Mouse (Mus musculus) embryonic facial prominence, embryonic 15.5 days (tissue): ENCODE measurements around the gene Sh3bp4. TPM values are rescaled to one million over a fixed set of nuclear protein-coding genes. Genes with fewer than 3 reads are reported as not detected.

Source experiments
- ATAC-seq: fragments of 200-750 bp; cut with Nextera tagmentation; 2 replicates; pipeline ENCODE4 v1.8.0; 2017; ENCODE audit warnings: low read depth, moderate TSS enrichment; ENCODE audit not compliant: insufficient number of reproducible peaks, low FRiP score, low TSS enrichment
- H3K27ac ChIP-seq: fragments of 300-500 bp; sonication (generic); replicated peaks from 2 replicates; pipeline ENCODE4 v1.5.1; 2015; ENCODE audit warnings: mild to moderate bottlenecking, inconsistent platforms
- H3K27me3 ChIP-seq: fragments of 300-500 bp; sonication (generic); 2 replicates; pipeline ENCODE4 v1.6.1; 2015; ENCODE audit warnings: inconsistent platforms
- H3K36me3 ChIP-seq: fragments of 300-500 bp; sonication (generic); 2 replicates; pipeline ENCODE4 v1.6.1; 2015; ENCODE audit warnings: mild to moderate bottlenecking, inconsistent platforms
- H3K4me1 ChIP-seq: fragments of 300-500 bp; sonication (generic); 2 replicates; pipeline ENCODE4 v1.6.1; 2015; ENCODE audit warnings: inconsistent platforms
- H3K4me2 ChIP-seq: fragments of 300-500 bp; sonication (generic); replicated peaks from 2 replicates; pipeline ENCODE4 v1.6.1; 2015; ENCODE audit warnings: mild to moderate bottlenecking, inconsistent platforms
- H3K4me3 ChIP-seq: fragments of 300-500 bp; sonication (generic); replicated peaks from 2 replicates; pipeline ENCODE4 v1.5.1; 2015; ENCODE audit warnings: mild to moderate bottlenecking, inconsistent platforms
- H3K9ac ChIP-seq: fragments of 300-500 bp; sonication (generic); 2 replicates; pipeline ENCODE4 v1.6.1; 2015; ENCODE audit warnings: inconsistent platforms
- H3K9me3 ChIP-seq: fragments of 300-500 bp; sonication (generic); replicated peaks from 2 replicates; pipeline ENCODE4 v1.6.1; 2016; ENCODE audit warnings: inconsistent platforms
- WGBS: fragments of 180-500 bp; shearing (Covaris S2); methylation state at CpG from one replicate; pipeline ENCODE4 v1.1.7; 2015; 5-methylcytosine and 5-hydroxymethylcytosine counted together
- polyA plus RNA-seq: library from polyadenylated mRNA; unstranded; fragments of >200 nt; fragmentation: Nextera tagmentation; extraction: Ambion mirVana; gene quantifications from 2 replicates; pipeline ENCODE4 v1.2.1, GENCODE M21; 2015

The Sh3bp4 gene
- polyA plus RNA-seq, 1 experiment from 2014 or later = 26.6 TPM

DNA sequence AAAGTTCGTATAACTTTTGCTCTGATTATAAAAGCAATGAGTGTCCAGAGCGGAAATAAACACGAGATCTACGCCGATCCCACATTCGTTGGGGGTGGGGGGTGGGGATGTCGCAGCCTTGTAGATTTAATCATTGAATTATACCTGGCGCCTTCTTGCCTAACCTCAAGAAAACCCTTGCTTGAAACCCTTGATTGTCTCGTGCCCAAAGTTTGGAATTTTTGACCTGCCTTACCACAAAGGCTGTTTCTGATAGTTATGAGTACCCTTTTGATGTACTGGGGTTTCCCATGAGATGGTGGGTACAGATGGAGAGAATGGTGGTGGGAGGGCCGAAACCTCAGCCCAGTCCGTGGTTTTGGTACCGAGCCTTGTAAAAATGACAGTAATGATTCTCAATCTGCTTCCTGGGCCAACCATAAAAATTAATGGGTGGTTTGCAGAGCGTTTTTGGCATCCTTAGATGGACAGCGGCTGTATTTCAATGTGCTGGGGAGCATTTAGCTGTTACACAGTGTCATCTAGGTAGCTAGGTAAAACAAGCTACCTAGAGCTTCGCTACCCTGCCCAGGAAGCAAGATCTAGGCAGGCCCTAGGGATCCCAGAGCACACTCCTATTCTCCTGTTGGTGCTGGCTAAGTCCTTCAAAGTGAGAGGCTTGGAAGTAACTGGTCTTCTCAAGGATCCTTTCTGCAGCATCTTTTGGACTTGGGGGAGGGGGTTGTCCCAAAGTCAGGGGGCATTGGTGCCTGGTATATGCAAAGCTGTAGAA is 1.3 kb downstream of the Sh3bp4 start:
- ATAC-seq = no peak
- H3K9ac ChIP-seq = peak overlapping the region; percentile 81; the same call in 1 of the 2 replicates
- no peaks in the 10 kb centered on the region for H3K9me3 ChIP-seq
- peak overlapping the region; percentile 90 for H3K27ac ChIP-seq
- peak overlapping the region; percentile 86 for H3K4me3 ChIP-seq
- peaks cover 44% of the 10 kb centered on the region for H3K4me1 ChIP-seq
- H3K4me2 ChIP-seq = peak overlapping the region; percentile 68
- WGBS = 7% methylated on average over 15 of the region's 15 CpGs
- no peaks in the 10 kb centered on the region for H3K36me3 ChIP-seq
- H3K27me3 ChIP-seq = no peaks in the 10 kb centered on the region

DNA sequence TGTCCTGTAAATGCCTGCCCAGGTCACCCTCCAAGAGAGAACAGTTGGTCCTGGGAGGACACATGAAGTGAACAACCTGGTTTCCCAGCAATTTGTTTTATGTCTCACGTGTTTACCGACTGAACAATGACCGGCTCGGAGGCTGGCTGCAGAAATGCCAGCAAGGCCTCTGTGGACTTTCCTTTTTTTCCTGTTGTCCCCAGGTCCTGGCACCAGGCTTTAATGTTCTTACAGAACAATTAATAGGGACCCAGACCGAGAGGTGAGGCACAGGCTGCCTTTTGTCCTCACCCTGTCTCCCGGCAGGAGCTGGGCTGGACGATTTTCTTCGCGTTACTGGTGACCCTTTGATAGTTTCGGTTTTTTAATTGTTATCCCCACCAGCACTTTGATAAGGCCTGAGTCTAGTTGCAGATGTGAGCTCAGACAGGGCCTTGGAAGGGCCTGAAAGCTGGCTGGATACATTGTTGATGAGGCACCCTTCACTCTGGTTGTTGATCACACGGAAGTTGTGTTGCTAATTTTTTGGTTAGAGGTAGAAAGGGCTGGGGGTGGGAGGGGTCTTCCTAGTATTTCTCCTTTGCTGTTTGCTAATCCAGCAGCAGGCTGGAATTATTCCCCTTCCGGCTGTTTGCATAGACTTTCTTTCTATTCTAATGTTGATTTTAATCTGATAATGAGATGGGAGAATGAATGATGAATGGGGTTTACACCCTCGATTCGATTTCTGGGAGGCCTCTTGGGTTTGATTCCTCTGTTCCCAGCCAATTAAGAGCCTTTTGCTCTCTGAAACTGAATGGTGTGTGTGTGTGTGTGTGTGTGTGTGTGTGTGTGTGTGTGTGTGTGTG is 2.2 kb downstream of the Sh3bp4 start:
- no peaks in the 10 kb centered on the region for H3K9me3 ChIP-seq
- 0 out of 2 replicates have a peak overlapping the region, but pooled peaks have one; percentile 81 for H3K9ac ChIP-seq
- peak overlapping the region; percentile 86 for H3K4me3 ChIP-seq
- WGBS = 26% methylated on average over 14 of the region's 14 CpGs
- no peak for ATAC-seq
- no peaks in the 10 kb centered on the region for H3K27me3 ChIP-seq
- H3K27ac ChIP-seq = peak overlapping the region; percentile 55; the same call in 1 of the 2 replicates
- peaks cover 44% of the 10 kb centered on the region for H3K4me1 ChIP-seq
- H3K4me2 ChIP-seq = peak overlapping the region; percentile 68
- H3K36me3 ChIP-seq = no peaks in the 10 kb centered on the region

DNA sequence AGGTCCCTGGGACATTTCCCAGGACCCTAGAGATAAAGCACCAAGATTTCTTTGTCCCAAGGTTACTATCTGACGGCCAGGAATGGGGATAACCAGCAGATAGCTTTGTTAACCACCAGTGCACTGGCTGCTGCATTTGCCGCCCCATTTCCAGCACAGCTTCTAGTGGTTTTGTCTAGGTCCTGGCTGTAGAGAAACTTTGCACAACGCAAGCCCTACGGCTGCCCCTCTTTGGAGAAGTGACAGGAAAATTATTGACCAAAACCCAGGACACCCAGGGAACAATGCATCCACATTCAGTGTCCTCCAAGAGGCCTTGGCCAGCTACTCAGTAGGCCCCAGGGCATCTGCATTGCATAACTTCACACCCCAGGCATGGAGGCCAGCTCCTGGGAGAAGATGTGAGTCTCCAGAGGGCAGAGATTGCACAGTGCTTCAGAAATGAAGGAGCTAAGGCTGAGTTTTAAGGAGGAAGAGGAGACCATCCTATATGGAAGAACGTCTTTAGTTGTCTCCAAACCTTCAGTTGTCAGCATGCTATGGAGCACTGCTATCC is 3.2 kb downstream of the Sh3bp4 start:
- peaks cover 44% of the 10 kb centered on the region for H3K4me1 ChIP-seq
- H3K27me3 ChIP-seq = no peaks in the 10 kb centered on the region
- no peak overlapping the region for H3K4me3 ChIP-seq
- H3K9ac ChIP-seq = no peak overlapping the region
- no peak for ATAC-seq
- WGBS = 89% methylated on average over 5 of the region's 5 CpGs
- H3K4me2 ChIP-seq = no peak overlapping the region
- H3K27ac ChIP-seq = no peak overlapping the region
- H3K9me3 ChIP-seq = no peaks in the 10 kb centered on the region
- no peaks in the 10 kb centered on the region for H3K36me3 ChIP-seq

DNA sequence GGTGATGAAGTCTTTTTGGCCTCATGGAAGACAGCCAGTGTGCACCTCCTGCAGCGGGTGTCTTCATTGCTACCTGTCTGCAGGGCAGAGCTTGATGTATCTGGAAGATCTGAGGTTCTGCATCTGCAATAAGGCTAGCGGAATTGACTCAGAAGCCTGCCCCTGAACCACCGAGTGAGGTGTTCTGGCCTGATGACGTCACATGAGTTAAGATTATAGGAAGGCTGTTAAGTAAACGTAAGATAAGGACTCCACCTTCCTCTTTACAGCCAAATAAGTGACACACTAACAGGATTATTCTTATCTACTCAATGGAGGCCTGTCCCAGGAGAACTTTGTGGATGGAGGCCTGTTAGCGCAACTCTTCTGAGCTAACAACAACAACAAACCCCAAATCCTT is 4.5 kb downstream of the Sh3bp4 start:
- no peak overlapping the region for H3K27ac ChIP-seq
- H3K36me3 ChIP-seq = no peaks in the 10 kb centered on the region
- no peaks in the 10 kb centered on the region for H3K9me3 ChIP-seq
- no peak for ATAC-seq
- peaks cover 41% of the 10 kb centered on the region for H3K4me1 ChIP-seq
- H3K27me3 ChIP-seq = no peaks in the 10 kb centered on the region
- WGBS = 53% methylated on average over 6 of the region's 6 CpGs
- no peak overlapping the region for H3K9ac ChIP-seq
- H3K4me3 ChIP-seq = no peak overlapping the region
- H3K4me2 ChIP-seq = no peak overlapping the region

DNA sequence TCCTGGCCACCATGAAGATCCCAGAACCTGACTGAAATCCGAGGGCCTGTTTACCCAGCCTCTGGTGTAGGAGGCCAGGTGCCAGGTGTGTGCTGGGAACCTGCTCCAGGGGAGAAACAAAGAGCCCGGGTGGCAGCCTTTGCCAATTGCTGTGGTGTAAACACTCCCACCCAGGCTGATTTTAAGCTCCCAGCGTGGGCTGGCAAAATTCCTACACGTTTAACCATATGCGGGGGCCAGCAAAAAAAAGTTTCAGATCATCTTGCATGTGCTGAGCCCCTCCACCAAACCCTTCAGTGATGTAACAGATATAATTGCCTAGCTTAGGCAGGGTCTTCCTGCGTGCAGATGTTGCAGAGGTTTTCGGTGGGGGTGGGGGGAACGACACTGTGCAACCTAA is 4.9 kb downstream of the Sh3bp4 start:
- H3K27ac ChIP-seq = no peak overlapping the region
- H3K36me3 ChIP-seq = no peaks in the 10 kb centered on the region
- H3K4me1 ChIP-seq = peaks cover 41% of the 10 kb centered on the region
- H3K9me3 ChIP-seq = no peaks in the 10 kb centered on the region
- no peaks in the 10 kb centered on the region for H3K27me3 ChIP-seq
- no peak for ATAC-seq
- no peak overlapping the region for H3K4me3 ChIP-seq
- H3K9ac ChIP-seq = no peak overlapping the region
- 25% methylated on average over 8 of the region's 8 CpGs for WGBS
- no peak overlapping the region for H3K4me2 ChIP-seq

DNA sequence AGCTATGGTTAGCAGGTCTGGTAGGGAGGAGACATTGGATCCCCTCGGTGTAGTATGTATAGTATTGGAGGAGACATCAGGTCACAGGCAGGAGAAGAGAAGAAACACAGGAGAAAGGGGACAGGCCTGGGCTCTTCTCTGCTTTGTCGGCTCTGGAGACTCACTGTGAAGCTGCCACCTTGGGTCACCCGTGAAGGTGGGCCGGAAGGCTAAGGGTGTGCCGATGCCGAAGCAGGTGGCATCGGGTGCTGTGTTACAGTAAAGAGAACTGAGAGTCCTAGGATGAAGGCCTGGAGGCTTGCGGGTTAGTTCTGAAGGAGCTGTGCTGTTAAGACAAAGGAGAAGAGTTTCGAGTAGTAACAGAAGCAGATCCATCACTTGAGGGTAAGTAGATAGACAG is 6.6 kb downstream of the Sh3bp4 start:
- WGBS = 80% methylated on average over 9 of the region's 9 CpGs
- Histone ChIP-seq H3K27ac (no peak overlapping the region), H3K9ac (no peak overlapping the region), H3K4me1 (peaks cover 49% of the 10 kb centered on the region), H3K27me3 (no peaks in the 10 kb centered on the region), H3K36me3 (no peaks in the 10 kb centered on the region), H3K4me2 (no peak overlapping the region), H3K9me3 (no peaks in the 10 kb centered on the region), H3K4me3 (no peak overlapping the region)
- ATAC-seq = no peak

DNA sequence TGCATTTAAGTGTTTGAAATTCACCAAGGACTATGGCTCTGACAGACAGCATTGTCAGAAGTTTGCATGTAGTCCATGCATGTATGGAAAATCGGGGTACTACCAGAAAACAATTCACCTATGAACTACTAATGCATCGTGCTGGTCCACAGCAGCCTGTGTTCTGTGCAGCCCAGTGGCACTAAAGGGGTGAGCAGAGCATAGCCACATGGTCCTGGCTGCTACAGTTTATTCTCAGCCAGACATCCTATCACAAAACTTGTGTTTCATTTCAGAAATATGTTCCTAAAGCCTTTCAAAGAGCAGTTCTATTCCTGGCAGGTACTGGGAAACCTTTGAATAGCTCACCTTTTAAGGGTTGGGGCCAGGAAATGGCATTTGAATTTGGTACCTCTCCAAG is 8.0 kb downstream of the Sh3bp4 start:
- no peak overlapping the region for H3K9ac ChIP-seq
- H3K27me3 ChIP-seq = no peaks in the 10 kb centered on the region
- 74% methylated on average over 2 of the region's 2 CpGs for WGBS
- ATAC-seq = no peak
- H3K4me1 ChIP-seq = peaks cover 43% of the 10 kb centered on the region
- no peaks in the 10 kb centered on the region for H3K9me3 ChIP-seq
- no peak overlapping the region for H3K4me2 ChIP-seq
- no peak overlapping the region for H3K4me3 ChIP-seq
- no peaks in the 10 kb centered on the region for H3K36me3 ChIP-seq
- no peak overlapping the region for H3K27ac ChIP-seq

DNA sequence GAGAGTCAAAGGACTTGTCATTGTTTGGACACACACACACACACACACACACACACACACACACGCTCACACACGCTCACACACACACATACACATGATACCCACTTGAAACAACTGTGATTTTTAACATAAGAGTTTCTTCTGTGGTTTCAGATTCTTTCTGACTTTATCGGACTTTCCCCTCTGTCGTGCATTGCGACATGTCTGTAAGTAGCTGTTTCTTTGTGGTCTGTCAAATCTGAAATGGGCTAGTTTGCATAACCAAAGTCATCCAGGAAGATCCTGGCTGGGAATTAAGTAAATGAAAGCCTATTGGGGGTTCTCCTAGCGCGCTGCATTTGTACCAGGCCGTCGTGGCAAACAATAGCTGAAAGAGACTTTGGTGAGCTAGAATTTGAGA is 8.5 kb downstream of the Sh3bp4 start:
- no peaks in the 10 kb centered on the region for H3K27me3 ChIP-seq
- WGBS = 39% methylated on average over 9 of the region's 9 CpGs
- H3K4me1 ChIP-seq = peaks cover 39% of the 10 kb centered on the region
- H3K4me3 ChIP-seq = no peak overlapping the region
- H3K9ac ChIP-seq = no peak overlapping the region
- H3K36me3 ChIP-seq = no peaks in the 10 kb centered on the region
- H3K27ac ChIP-seq = no peak overlapping the region
- no peak for ATAC-seq
- H3K4me2 ChIP-seq = no peak overlapping the region
- no peaks in the 10 kb centered on the region for H3K9me3 ChIP-seq

DNA sequence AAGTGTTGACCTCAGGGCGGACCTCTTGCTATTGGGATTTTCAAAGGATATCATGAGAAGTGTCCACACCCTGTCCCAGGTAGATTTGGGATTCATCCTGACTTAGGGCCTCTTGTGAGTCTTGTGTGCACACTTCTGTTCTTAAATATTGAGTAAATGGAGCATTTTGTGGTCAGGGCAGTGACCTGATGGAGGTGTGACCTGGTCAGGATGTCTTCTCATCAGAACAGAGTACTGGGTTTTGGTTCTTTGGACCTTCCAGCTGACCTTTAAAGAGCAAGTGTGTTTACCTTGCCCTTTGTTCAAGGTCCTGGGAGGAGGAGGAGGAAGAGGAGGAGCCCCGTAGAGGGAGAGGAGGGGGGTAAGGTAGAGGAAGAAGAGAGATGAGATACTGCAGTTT is 9.0 kb downstream of the Sh3bp4 start:
- WGBS = 62% methylated on average over 2 of the region's 2 CpGs
- H3K9me3 ChIP-seq = no peaks in the 10 kb centered on the region
- no peaks in the 10 kb centered on the region for H3K27me3 ChIP-seq
- H3K4me2 ChIP-seq = no peak overlapping the region
- peaks cover 39% of the 10 kb centered on the region for H3K4me1 ChIP-seq
- no peak overlapping the region for H3K27ac ChIP-seq
- H3K36me3 ChIP-seq = peaks cover 3% of the 10 kb centered on the region; the same call in 1 of the 2 replicates
- no peak overlapping the region for H3K9ac ChIP-seq
- H3K4me3 ChIP-seq = no peak overlapping the region
- no peak for ATAC-seq

DNA sequence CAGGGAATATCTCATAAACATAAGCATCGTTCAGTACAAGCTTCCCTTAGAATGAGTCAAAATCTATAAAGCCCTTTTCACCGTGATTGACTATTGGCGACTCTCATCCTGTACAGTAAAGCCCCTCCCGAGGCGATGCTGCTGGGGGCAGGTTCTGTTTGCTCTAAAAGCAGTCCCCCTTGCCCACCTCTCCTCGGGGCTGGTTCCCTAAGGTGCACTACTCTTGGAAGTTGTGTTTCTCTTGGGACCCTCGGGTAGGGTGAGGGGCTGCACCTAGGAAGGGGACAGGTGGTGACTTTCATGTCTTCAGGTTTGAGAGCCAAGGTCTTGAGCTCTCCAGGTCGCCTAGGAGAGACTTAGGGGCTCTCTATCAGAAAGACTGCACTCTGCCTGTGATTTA is 10.2 kb downstream of the Sh3bp4 start:
- H3K4me2 ChIP-seq = no peak overlapping the region
- no peak overlapping the region for H3K4me3 ChIP-seq
- H3K27ac ChIP-seq = no peak overlapping the region
- H3K4me1 ChIP-seq = peaks cover 29% of the 10 kb centered on the region
- no peaks in the 10 kb centered on the region for H3K27me3 ChIP-seq
- no peaks in the 10 kb centered on the region for H3K9me3 ChIP-seq
- WGBS = 74% methylated on average over 8 of the region's 8 CpGs
- no peak overlapping the region for H3K9ac ChIP-seq
- H3K36me3 ChIP-seq = peaks cover 3% of the 10 kb centered on the region; the same call in 1 of the 2 replicates
- no peak for ATAC-seq

DNA sequence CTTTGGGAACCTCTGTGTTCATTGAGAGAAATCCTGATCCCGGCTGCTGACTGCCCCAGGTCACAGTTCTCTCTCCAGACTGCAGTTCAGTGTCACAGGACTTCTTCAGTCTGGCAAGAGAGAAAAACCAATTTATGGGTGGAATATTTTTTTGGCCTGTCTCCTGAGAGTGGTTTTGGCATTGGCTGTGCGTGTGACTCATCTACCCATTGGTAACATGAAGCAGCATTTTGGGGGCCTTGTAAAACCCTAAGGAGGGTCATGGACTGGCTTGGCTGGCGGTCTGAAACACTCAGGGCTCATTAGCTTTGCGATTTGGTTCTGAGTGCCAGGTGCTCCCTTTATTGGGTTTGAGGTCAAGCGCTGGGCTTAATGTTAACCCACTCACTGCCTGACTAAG is 10.6 kb downstream of the Sh3bp4 start:
- peaks cover 31% of the 10 kb centered on the region for H3K4me1 ChIP-seq

More for the DNA sequence above, 10.6 kb downstream of the Sh3bp4 start:
- H3K9me3 ChIP-seq = no peaks in the 10 kb centered on the region
- no peaks in the 10 kb centered on the region for H3K27me3 ChIP-seq
- H3K4me2 ChIP-seq = no peak overlapping the region
- H3K36me3 ChIP-seq = peaks cover 3% of the 10 kb centered on the region; the same call in 1 of the 2 replicates
- 50% methylated on average over 5 of the region's 5 CpGs for WGBS
- H3K27ac ChIP-seq = no peak overlapping the region
- no peak for ATAC-seq
- no peak overlapping the region for H3K9ac ChIP-seq
- no peak overlapping the region for H3K4me3 ChIP-seq
